Mouse (Mus musculus) CD4-positive helper T cell, adult 2 months (primary cell): ENCODE data around the gene Exph5.

ENCODE experiments used
- DNase-seq: peaks from one replicate; pipeline ENCODE4 v3.0.0-alpha.2; 2012; ENCODE audit warnings: low read depth, missing footprints, low spot score

The Exph5 gene

DNA sequence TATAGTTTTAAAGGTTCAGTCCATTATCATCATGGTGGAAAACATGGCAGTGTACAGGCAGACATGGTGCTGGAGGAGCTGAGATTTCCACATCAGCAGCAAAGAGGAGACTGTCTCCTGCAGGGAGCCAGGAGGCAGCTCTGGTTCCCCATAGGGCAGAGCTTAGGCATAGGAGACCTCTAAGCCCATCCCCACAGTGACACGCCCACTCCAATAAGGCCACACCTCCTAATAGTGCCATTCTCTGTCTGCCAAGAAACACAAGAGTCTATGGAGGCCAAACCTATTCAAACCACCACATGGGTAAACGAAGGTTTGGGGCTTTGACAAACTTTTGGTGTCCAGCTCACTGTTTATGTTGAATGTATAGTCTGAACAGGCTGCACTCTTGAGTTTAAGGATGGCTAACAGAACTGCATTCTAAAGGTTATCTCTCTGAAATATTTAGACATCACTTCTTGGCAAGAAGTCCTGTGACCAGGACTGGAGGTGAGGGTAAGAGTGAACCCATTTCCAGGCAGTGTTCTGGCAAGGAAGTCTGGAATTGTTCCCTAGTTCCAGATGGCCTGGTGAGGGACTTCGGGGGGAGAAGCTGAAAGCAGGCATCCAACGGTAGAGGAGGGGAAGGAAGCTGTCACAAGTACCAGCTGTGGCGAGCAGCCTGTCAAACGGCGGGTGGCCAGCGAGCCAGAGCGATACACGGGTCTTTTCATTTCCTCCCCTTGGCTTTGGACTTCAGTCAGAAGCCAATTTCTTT, 19.6 kb downstream of the Exph5 start:
- no peak for DNase-seq

DNA sequence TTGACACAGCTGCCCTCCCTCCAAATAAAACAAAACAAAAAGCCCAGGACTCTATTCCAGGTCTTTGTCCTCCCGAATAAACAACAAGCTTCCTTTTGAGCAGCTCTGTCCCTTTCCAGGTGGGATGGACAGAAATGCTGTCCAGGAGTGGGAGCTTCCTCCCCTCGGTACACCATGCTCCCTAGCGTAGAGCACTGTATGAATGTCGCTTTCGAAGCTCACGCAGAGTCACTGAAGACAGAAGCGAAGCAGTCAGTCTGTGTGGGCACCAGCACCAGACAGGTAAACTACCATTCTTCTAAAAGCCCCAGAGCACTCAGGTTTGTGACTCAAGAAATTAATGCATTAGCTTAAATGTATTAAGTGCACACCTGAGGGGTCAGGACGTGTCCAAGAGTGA, 20.2 kb downstream of the Exph5 start:
- no peak for DNase-seq

DNA sequence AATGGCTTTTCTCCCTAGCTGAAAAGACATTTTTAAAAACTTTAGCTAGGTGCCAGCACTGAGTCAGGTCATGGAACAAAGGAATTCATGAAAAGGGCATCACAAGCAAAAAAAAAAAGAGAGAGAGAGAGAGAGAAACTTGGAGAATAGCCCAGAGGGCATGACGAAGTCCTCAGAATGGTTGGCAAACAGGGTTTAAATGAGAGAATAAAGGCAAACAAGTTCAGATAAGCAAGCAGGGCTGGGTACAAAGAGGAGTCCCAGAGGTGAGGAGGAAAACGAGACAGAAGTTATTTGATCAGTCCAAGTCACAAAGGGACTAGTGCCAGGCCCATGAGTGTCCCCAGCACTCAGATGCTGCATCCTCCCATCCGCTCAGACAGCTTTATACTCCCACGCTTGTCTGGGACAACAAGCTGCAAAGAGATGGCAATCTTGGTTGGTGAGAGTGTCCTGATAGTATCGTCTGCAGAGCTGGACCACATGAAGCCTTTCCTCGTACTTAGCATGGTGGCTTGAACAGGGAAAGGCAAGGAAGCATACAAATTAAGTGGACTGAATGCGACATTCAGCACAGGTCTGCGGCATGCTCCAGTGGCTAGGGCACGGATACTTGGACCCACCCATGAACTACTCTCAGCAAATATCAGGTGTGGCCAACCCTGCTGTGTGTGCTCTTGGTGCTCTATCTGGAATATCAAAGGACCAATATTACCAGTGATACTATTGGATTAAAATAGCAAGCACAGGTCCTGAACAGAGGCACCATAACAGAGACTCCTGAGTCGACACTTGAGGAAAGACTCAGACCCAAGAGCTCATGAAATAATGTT, 22.2 kb downstream of the Exph5 start:
- no peak for DNase-seq

DNA sequence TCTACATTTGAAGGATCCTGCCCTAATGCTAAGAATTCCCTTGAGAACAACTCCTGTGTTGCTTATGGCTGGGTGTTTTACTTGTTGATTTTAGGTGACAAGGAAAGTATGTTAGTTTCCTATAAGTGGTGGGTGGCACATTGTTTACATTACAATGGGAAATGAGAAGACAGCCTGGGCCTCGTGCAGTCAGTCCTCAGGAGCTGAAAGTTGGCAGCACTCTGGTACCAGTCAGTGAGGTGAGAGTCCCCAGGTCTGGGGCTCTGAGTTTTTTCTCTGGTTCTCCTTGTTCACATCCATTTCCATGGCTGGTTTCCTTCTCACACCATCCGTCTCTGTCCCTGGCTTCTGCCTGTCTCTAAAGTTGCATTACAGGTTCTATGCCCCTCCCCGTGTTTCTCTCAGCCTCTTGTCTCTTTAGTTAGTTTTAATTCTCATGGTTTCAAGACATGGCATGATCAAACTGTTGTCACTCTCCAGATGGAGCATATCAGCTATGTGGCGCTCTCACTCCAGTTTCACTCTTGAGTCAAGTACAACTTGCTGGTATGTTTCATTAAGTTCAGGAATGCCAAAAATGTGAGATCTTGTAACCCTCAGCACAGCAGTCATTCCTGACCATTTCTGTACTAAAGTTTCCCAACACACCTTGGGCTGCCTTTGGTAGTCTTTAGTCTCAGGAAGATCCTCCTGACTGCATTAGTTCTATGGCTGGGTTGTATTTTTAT, 24.1 kb downstream of the Exph5 start:
- DNase-seq = no peak

DNA sequence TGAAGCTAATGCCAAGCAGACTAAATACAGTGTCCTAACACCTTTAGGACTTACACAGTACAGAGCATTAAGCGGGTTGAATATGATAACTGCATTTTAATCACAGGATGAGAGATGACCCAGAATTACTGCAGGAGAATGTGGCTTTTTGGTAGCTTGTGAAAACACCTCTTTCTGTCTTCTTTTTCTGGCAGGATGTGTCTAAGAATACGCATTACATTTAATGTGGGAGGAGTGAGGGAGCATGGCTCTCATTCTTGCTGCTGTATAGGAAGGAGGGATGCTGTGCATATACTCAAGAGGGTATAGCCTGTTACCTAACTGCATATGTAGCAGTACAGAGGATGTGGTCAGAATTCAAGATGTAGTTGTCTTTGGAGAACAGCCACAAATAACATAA, 26.7 kb downstream of the Exph5 start:
- no peak for DNase-seq

DNA sequence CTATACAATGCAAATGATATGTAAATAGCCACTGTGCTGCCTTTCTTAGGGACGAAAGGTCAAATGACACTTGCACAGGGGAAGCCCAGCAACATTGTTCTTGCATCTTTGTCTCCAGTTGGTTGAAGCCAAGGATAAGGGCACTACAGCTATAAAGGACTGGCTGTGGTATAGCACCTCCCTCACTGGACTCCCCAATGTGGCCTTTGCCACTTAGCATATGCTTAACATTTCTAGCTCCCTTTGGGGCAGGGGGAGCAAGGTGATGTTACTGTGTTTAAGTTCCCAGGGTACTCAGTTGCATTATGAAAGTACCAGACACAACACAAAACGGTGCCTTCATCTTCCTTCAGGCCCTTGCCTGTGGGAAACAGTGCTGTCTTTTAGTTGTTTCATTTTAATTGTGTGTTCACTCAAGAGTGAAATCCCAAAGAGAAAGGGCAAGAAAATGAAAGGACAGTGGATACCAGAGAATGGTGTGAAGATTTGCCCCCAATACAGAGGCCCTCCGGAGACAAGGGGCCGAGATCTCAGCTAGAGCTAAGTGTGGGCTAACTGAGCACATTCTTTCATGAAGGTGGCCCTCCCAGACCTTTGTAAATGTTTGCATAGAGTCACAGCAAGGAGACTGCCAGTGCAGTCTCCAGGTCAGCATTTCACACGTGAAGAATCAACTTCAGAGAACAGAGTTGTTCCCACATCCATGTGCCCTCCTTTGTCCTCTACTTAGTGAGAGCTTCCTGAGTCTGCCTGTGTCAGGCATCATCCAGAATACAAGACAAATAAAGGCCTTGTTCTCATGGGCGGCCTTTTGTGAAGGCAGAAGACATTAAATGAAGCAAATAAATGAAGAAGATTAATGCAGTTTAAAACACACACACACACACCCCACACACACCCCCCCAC, 28.1 kb downstream of the Exph5 start:
- DNase-seq = no peak

DNA sequence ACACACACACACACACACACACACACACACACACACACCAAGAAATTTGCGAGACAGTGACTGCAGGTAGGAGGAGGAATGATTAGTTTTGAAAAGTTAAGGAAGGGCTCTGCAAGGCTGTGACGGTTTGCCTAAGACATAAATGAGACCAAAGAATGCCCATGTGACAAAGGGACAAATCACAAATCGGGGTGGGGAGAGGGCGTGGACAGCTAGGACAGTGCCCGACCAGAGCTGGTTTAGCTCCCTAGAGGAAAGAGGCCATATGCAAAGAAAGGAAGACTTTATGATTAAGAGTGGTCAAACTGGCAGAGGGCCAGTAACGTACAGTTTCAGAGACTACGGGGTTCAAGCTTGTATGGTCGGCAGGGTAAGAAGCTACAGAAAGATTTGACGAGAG, 28.8 kb downstream of the Exph5 start:
- DNase-seq = no peak

DNA sequence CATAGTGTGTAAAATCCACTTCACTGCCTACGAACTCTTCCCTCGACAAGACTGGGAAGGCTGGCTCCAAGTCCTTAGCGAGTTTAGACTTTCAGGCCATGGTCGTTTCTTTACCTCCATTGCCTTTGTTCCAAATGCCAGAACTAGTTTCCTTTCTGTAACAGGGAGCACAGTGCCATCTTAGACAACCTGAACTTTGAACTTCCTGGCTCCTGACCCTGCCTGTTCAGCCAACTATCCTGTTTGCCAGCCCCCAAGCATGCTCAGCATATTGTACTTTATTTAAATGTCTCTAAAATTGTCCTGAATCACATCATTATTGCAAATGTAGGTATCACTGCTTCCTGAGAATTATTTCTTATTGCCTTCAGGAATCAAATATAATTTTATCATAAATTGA, 32.0 kb downstream of the Exph5 start:
- DNase-seq = no peak

DNA sequence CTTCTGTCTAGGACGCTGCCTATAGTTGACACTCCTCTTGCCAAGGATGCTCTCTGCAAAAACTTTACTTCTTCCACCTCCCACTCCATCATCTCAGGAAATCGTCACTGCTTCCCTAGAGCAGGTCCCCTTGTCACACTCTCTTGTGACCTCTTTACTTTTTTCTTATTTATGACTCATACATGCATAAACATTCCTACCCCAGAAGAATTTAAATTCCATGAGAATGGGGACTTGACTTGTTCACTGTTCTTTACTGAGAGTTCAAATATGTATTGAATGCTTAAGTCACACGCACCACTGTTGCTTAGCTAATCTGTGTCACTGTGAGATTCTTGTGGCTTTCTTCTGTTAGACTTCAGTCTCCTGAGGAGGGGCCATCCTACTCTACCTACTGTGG, 33.7 kb downstream of the Exph5 start:
- DNase-seq = no peak

DNA sequence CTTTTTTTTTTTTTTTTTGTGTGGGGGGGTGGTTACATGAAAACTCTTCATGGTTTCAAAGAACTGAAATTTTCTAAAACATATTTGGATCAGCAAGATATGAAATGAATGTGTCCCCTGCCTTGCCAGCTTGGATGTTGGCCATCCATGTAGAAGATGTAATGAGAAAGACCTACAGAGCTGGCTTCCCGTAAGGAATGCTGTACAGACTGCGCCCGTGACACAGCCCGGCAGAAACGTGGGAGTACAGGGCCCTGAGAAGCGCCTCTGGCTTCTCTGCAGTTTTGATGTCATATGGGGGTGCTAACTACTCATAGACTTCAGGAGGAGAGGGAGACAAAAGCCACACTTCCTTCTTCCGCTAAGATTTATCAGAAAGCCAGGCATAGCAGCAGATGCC, 38.1 kb downstream of the Exph5 start:
- DNase-seq = no peak

DNA sequence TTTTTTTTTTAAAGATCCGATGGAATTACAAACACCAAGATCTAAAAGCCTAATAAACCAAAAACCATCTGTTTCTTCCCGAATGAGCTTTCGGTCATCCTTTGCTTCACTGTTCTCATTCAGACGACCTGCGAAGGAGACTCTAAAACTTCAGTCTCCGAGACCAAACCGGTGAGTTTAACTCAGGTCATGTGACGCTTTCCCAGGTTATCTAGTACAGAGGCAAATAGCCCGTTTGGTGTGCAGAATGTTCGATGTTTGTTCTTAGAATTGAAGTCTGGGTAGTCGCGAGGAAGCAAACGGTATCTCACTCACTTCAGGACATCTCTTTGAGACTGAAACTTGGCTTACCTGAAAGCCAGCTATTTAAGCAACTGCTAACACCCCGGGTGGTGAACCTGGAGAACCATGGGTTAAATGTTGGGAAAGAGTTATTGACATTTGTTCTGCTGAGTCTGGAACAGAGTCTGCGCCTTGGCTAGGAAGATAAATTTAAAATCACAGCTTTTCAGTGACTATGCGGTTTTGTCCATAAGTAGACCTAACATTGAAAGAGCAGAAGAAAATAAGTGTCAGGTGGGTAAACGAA, 39.0 kb downstream of the Exph5 start:
- DNase-seq = no peak

DNA sequence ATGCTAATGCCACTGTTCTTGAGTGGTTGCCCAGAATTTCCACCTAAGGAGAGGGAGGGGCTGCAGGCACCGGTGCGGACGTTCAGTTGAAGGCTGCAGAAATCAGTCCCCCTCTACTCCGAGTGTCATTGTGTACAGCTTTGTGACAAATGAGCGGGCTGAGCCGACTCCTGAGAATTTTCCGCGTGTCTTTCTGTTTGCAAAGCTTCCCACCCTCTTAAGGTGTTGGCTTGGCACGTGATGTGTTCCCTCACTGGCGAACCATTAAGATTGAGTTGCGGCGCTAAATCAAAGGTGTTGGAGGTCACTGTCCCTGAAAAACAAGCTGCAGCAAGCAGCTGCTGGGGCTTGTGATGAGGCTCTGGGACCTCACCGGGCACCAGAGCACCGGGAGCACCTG, 39.5 kb downstream of the Exph5 start:
- peak; percentile 21 for DNase-seq

DNA sequence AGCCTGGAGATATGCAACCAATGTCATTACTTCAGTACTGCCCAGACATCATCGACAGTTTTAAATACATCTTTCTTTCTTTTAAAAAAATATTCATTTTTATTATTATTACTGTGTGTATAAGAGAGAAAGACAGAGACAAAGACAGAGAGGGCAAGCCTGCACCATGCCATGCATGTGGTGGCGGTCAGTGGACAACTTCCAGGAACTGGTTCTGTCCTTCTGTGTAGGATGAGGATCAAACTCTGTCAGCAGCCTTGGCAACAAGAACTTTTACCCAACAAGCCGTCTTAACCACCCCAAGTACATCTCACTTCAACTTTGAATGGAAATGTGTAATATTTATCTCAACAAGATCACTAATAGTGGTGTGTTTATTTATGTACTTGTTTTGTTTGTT, 40.5 kb downstream of the Exph5 start:
- no peak for DNase-seq

DNA sequence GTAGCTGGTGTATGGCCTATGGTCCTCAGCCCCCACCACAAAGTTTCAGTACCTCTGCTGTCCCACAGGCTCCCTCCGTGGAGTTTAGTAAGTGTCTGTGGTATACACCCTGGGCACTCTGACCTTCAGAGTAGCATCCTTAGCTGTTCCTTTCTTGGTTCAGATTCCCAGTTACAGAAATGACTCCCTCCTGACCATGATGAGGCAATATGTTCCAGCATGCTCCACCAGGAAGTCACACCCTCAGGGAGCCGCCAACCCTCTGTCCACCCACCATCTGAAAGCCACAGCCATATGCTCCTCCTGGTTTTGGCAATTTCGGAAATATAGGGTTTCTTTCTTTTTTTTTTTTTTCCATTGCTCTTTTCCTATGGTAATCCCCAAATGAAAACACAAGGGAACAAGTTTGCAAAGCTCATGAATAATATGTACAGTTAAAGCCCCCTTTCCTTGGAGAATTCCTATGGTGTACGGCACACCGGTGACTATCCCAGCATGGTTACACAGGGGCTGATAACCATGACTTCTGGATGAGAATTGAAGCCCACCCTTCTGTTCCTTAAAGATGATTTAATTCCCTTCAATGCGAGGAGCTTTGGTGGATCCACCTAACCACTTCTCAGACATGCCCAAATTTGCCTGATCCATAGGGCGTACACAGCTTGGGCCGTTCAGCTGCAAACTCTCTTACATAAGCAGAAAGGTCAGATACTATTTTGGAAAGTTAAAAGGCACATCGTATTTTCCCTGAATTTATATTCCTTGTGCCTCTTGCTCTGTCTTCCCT, 43.4 kb downstream of the Exph5 start:
- peak; percentile 6 for DNase-seq

DNA sequence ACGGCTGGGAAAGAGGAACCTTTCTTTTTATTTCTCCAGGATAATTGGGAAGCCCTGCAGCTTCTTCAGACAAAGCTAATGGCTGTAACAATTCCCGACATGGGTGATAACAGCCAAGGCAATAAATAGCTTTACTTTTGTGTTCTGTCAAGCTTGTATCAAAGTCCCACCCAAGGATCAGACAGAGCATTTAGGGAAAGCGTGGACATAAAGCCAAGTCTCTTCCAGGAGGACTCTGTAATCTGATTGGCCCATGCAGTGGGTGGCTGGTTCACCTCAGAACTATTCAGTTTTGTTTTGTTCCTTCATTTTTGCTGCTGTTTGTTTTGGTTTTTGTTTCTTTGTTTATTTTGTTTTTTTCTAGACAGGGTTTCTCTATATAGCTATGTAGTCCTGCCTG, 44.3 kb downstream of the Exph5 start:
- DNase-seq = no peak

DNA sequence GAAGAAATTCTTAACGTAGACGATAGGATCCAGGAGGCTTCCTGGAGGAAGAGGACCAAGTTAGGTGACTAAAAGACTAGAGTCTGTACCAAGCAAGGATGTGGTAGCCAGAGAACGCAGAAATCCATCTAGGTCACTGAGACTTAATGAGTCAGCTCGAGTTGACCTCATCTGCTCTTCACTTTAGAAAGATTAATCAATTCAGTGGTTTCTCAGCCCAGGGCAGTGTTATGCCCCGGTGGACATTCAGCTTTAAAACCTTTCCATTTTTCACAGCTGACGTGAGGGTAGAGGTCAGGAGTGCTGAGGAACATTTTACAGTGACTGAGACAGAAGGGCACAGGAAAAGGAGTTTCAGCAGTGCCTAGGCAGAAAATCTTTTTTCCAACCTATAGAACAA, 44.9 kb downstream of the Exph5 start:
- DNase-seq = no peak

DNA sequence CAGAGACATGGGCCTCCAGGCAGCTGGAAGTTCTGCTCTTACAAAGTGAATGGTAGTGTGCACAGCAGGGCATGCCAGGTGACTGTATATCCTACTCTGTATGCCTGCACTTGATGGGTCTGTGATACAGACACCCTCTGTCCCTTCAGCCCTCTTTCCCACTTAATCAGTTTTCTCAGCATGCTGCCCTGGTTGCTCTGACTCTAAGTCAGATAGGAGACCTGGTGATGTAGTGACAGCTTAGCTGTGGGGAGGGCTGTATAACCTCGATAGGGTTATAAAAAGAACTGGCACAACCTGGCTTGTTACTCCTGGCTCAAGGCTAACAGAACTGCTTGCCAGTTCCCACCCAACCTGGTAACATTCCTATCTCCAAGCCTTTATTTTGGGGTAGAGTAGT, 47.7 kb downstream of the Exph5 start:
- no peak for DNase-seq

DNA sequence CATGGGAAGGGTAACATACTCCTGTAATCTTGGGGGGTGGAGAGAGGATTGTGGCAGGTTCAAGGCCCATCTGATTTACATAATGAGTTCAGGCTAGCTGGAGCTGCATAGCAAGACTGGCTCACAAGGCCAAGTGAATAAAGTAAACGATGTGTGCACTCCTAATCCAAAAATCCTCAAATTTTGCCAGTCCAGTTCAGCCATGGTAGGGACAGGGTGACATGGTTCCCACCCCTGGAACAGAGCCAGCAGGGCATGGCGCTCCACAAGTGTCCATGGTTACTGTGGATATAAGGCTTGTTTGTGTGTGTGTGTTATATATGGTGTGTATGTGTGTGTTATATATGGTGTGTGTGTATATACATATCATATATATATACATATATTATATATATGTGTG, 48.9 kb downstream of the Exph5 start:
- DNase-seq = no peak

DNA sequence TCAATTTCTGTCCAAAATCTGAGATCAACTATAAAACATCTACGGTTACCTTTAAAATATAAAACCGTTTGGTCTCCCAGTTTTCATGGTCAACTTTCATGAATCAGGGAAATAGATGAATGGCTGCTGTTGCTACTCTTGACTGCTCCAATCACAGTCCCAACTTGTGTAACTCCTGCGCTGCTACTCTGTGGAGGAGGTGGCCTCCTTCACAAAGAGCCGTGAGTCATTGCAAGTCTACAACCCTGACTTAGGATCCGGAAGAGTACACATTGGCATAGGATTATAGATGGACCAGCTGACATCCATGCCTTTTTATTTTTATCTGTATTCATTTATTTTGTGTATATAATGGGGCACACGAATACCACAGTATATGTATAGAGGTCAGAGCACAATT, 50.4 kb downstream of the Exph5 start:
- DNase-seq = no peak

DNA sequence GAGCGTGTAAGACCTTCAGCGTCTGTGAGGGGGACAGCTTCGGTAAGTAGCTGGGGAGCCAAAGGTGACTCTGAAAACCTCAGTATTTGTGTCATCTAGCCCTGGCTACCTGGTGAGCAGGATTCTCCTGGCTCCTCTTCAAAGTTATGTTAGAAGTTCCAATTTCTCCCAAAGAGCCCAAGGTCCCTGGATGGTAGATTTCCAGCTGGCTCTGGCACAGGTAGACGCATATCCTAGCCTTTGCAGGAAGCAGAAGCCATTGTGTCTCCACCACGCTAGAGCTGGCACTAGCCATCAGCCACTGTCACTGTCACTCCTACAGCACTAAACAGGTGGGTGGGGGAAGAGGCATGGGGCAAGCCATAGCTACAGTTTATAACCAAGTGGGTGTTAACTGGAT, 51.7 kb downstream of the Exph5 start:
- no peak for DNase-seq
